Mouse (Mus musculus) CD8-positive naive resting alpha-beta T cell, adult 2 months (primary cell): ENCODE data around the gene Smg1.

Source experiments
- DNase-seq, 2 experiments: peaks; one replicate each; pipeline ENCODE4 v3.0.0; 2022; ENCODE audit warnings: low read depth in 2 of 2, low spot score in 2 of 2

Gene Smg1

DNA sequence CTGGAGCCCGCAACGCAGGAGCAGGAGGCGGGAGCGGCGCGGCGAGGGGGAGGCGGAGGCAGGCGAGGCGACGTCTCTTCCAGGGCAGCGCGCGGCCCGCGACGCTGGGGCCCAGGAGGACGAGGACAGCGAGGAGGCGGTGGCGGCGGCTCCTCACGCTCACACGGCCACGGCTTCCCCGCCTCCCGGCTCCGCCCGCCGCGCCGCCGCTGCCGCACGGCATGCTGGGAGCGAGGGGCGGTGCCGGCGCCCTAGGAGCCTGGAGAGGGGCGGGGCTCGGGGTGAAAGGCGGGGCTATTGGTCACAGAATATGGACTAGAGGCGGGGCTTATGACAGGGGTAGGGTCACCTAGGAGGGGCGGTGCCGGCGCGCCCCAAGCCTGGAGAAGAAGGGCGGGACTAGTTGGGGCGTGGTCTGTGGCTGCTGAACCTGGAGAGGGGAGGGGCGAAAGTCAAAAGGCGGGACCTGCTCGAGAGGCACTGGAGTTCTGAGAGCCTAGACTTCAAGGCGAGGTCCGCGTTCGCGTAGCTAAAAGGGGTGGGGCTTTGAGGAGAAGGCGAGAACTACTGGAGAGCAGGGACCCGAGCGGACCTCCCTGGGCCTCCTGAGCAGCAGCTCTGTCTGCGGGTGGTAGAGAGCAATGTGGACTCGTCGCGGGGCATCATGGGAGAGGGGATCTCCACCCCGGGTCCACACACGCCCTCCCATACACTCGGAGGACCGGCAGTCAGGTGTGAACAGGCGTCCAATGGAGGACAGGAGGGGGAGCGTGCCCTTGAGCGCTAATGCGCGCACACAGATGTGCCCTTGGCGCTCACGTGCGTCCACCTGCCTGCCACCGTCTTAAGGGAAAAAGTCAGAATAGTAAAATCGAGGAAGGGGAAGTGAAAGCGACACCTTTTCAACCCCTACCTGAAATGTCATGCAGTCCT lies at the start of gene Smg1:
Smg1 (minus strand) TSS at position 218 of the 933 bp plus-strand sequence.
- peak; percentile 99 to 100 for DNase-seq

DNA sequence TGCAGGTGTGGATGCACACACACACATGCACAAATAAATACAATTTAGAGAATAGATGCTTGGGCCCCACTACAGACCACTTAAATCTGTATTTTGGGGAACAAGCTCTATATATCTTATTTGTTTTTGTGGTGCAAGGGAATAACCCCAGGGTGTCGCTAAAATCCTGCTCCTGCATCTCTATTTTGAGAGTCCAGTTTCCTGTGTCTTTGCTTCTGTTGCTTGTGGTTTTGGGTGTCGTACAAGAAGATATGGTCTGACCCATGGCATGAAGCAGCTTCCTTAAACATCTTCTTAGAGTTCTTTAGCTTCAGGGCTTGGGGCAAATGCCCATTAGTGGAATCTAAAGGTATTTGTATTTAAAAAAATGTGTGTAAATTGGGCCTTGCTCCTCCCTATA lies 39.7 kb upstream of the Smg1 start:
- no peak for DNase-seq

DNA sequence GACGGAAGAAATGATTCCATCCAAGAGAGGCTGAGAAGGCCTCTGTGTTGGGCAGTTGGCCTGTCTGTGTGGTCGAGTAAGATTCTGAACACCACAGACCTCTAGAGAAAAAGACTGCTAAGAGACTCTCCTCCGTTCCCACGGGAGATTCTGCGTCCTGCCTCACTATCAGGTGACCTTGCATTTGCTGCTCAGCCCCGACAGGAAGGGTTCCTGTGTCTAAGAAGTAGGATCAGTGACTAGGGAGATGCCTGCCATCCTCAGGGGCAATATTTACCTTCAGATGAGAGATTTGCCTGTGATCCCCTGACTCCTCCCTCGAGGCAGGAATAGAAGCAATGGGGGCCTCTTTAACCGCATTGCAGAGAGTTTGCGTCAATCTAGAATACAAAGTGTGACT lies 39.1 kb upstream of the Smg1 start:
- no peak for DNase-seq

DNA sequence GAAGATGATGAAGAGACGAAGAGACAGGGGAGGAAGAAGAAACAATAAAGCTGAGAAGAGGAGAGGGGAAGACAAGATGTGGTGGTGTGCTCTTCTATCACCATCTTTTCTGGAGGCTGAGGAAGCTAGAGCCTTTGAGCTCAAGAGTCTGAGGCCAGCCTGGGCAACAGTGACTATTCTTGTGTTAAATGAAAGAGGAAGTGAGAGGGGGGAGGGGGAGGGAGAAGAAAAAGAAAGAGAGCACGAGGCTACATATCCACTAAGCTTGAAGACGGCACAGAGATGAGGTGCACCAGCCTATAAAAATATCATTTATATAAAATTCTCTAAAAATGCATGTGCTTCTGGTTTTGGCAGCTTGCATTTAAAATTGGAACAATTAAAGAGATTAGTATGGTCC lies 36.1 kb upstream of the Smg1 start:
- DNase-seq = peak in 1 of 2 experiments; percentile 26

DNA sequence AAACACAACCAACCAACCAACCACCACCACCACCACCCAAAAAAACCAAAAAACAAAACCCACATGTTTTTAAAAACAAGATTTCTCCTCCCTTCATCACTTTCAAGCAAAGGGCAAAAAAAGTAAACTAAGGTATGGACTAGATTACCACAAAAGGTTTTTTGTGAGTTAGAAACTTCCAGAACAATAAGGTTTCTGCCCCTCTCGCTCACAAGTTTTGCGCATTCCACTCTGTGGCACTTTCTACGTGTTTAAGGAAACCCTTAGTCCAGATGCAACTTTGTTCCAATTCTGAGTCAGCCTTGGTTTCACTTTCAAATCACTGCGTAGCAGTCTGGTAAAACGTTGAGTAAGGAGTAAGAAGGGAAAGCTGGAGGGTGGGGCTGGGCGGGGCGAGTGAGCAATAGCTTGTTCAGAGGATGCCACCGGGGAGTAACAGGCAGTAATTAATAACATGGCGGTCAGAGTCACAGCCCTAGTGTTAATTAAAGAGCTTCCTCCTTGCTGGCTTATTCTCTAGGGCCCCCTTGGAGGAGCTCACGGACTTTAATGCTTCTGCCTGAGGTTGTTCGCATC lies 34.0 kb upstream of the Smg1 start:
- peak; percentile 39 to 54 for DNase-seq

DNA sequence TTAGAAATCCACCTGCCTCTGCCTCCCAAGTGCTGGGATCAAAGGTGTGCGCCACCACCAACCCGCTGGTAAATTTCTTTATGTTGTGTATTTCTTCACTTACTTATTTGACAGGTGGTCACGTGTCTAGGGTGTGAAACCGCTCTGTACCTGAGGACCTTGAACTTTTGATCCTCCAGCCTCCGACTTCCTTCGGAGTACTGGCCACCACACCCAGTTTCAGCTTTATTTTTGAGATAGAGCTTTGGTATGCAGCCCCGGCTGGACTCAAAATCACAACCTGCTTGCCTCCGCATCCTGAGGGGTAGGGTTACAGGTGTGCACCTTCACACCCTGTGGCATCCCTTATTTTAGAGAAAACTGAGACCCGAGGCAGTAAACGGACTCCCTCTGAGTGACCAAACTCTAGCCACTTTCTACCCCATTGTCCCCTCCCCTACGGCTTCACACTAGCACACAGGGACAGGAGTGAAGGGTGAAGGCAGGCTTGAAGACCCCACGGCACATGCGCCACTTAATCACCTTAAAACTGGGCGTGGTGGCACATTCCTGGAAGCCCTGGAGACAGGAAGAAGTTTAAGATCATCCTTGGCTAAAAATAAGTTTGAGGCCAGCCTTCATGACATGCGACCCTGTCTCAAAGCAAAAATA lies 33.3 kb upstream of the Smg1 start:
- peak in 1 of 2 experiments; percentile 6 for DNase-seq

DNA sequence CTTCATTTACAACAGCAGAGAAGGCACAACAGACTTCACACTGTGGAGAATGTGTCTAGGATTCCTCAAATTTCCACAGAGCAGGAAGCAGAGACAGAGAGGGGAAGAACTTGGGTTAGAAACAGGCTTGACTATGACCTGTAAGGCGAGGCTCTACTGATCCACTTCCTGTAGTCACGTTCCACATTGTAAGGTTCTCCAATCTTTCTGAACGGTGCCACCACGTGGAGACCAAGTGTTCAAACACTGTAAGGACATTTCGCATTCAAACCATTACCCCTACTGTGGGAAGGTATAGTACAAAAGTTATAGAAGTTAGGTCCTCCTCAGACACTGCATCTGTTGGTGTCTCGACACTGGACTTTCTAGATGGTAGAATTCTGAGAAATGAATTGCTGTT lies 31.8 kb upstream of the Smg1 start:
- DNase-seq = peak in 1 of 2 experiments; percentile 46

DNA sequence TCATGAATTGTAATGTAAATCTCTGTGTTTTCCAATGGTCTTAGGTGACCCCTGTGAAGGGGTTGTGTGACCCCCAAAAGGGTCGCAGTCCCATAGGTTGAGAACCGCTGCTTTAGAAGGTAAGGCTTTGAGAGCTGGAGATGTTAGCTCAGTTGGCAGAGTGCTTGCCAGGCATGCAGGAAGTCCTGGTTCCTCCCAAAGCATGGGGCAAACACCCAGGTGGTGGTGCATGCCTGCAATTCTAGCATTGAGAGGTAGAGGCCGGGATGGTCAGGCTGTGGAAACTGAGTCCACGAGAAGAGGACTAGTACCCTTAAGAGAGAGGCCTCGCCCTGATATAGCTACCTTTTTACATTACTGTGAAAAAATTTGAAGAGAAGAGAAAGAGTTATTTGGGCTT lies 31.4 kb upstream of the Smg1 start:
- DNase-seq = no peak

DNA sequence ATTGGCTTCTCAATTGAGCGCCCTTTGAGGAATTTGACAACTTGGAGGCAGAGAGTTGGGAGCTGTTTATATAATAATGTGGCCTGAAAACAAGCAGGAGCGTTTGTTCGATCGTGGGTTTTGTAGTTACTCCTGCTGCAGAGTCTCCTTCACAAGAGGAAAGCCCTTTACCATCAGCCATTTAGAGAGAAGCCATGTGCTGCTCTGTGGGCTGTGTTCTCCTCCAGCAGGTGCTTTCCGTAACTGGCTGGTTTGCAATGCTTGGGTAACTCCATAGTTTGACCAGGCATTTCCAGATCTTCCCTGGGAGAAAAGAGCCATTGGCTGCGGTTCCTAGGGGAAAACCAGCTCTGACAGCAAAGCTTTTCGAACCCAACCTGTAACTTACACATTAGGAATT lies 30.7 kb upstream of the Smg1 start:
- no peak for DNase-seq

DNA sequence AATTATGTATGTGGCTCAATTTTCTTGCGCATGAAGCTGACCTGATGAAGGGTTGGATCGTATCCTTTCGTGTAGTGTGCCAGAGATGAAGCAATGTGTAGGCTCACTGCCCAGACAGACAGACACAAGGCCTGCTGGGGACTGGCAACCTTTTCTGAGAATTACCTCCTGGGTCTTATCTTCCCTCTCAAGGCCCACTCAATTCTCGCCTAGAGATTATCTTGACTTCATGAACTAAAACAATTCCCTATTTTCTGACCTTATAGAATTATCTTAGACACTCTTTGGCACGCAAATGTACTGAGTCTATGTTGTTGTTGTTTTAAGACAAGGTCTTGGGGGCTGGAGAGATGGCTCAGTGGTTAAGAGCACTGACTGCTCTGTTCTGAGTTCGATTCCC lies 22.6 kb upstream of the Smg1 start:
- DNase-seq = no peak

DNA sequence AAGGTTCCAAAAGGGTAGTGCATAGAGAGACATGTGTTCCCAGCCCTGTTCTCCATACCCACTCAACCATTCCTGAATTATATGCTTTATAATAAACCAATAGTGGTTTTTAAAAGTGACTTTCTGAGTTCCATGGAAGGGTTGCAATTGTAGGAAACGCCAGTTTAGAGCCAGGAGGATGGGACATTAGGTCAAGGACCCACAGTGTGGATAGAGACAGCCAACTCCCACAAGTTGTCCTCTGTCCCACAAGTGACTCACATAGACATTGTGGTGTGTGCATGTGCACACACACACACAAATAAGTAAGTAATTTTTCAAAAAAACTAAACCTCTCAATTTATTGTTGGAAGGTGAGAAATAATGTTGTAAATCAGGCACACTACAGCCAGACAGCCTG lies 20.1 kb upstream of the Smg1 start:
- no peak for DNase-seq

DNA sequence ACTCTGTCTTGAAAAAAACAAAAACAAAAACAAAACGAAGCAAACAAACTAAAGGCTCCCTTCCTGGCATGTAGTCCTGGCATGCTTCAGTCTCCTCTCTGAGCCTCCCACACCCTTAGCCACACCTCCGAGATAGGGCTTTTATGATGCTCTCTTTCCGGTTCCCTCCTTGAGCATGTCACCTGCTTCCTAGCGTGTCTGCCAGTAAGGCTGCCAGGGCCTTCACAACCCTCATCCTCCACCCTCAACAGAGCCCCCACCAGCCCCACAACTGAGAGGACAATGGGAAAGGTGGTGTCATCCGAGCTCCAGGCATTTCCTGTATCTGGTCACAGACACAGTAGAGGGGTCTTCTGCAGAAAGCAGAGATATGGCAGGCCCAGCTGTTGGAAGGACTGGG lies 18.9 kb upstream of the Smg1 start:
- peak; percentile 19 to 37 for DNase-seq

DNA sequence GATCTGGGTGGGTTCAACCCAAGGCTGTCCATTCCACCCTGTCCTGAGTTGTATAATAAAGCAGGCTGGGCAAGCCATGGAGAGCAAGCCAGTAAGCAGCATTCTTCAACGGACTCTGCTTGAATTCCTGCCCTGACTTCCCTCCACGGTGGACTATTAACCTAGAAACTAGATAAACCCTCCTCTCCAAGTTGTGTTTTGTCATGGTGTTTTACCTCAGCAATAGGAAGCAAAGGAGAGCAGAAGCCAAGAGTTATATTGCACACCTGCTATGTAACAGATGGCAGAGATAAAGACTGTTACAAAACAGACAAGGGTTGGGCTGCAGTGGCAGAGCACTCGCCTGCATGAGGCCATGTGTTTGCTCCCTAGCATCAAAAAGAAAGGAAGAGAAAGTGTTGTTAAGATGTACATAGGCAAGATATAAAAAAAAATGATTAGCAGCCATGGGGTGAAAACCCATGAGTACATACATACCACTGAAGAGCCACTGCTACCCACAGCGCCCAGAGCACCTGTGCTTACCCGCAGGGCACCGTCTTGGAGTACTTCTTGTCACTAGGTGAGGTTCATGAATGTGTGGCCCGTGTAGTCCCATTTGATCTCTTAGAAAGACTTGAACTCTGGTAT lies 16.3 kb upstream of the Smg1 start:
- no peak for DNase-seq

DNA sequence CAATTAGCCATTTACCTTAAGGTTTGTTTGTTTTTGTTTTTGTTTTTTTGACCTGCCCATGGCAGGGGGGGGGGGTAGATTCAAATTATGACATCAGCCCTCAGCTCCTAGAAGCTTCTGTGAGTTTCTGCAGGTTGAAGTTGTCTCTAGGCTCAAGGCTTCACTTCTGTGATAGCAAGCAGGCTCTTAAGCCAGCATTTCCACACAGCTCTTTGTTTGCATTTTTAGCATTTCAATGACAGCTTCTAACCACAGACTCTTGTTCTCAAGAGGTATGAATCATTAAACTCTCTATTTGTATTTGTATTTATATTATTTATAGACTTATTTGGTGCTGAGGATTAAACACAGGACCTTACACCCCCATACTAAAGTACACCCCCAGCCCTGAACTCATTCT lies 15.0 kb upstream of the Smg1 start:
- no peak for DNase-seq

DNA sequence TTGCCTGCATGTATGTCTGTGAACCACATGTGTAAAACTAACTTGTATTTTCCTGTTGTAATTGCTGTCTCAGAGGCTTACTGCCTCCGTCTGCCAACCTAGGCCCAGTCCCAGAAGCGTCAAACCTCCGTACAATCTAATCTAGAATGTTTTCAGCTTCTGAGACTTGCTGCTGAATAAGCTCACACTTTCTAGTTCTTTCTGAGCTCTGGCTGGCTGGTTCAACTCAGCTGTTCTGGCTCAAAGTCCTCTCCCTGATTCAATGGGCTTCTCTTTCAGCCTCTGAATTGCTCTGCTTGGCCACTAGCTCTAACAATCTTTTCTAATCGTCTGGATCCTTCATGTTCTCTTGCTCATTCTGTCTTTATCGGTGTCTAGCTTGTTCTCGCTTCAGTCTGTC lies 13.3 kb upstream of the Smg1 start:
- DNase-seq = no peak

DNA sequence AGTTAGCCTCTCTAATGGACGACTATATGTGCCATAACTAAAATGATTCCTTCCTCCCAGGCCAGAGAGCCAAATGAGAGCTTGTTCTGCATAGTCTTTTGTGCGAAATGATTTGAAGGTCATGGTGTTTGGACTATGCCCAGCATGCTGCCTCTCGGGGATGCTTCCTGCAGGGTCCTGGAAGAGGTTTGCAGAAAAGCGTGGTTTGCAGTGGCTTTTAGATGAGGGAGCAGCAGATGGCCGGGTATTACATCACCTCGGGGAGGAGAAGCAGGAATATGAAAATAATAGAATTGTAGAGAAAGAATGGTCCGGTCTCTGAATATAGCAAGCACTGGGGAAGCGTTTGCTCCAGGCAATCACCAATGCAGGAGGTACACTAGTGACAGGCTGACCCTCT lies 11.0 kb upstream of the Smg1 start:
- no peak for DNase-seq

DNA sequence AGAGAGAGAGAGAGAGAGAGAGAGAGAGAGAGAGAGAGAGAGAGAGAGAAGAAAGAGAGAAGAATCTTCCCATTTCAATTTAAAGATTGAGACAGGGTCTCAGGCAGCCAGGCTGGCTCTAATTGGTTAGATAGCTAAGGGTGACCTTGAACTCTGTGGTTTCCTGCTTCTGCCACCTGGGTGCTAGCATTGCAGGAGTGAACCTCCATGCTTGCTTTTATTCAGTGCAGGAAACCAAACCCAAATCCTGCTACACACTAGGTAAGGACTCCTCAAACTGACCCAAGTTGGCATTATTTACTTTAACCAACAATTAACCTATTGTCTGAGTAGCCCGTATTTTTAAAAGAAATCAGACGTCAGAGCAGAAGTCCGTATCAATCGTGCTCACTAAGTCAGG lies 10.5 kb upstream of the Smg1 start:
- peak in 1 of 2 experiments; percentile 20 for DNase-seq

DNA sequence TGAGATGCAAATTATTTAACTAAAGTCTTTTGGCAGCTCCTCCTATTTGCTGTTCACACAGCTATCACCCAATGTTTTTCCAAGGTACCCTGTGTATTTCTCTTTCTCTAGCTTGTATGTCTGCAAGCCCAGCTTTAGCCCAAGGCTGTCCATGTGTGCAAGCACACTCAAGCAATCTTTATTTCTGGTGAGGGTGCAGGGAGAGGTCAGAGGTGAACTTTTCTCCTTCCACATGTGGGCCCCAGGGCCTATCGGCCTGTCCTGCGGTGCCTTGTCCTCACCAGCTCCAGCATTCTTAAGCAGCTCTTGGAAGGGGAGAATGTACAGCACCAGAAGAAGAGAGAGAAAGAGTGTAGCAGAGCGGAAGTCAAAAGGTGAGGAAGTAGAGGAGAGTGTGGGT lies 9.5 kb upstream of the Smg1 start:
- no peak for DNase-seq

DNA sequence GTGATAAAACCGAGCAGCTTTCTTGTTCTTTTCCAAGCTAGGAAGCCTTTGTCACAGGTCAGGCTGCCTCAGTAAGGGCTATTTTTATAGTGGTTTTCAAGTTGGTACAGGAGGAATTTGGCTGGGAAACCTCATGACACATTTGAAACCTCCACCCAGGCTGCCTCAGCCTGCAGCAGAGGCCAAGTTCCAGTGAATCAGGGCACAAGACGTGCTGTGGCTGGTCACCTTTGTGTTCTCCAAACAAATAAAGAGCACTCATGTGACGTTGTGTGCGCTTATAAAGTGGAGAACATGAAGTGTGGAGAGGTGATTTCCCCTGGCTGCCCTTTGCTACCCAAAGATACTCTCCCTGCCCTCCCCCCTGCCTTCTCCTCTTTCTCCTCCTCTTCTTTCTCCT lies 8.9 kb upstream of the Smg1 start:
- DNase-seq = no peak

DNA sequence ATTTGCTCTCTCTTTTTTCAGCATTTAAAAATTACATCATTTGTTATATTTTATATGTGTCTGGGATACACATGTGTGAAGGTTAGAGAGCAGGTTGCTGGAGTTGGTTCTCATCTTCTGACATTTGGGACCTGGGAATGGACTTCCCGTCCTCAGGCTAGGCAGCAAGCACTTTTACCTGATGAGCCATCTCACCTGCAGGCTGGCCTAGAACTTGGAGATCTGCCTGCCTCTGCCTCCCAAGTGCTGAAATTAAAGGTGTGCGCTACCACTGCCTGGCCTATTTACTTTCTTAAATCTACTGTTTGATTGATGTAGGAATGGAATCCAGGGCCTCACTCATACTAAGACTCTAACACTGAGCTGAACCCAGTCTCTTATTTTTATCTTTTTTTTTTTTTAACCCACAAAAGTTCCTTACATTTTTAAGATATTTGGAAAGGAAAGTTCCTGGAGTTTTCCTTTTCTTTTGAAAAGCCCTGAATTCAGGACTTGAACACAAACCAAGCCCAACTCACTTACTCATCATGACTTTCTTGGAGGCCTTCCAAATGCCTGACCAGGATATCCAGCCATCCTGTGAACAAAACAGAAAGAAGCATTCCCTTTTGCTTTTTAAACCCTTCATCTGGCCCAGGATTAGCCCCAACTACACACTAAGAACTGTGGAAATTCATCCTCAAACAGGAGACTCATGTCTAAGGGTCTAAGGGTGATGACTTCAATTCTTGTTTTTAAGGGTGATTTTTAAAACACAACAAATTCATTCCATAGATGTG lies 8.1 kb upstream of the Smg1 start:
- DNase-seq = no peak
